In genomic region chr5:117341896-117342295, GRCm38 (mm10) we compare ENCODE assay signal across 25 mouse cellular contexts.
"Had no signal": no experiment of that assay in that cellular context is flagged by ENCODE, and none has a peak within 500 bp of the region (broad histone marks: within the 10 kb centered on the region; RNA-seq: fewer than 3 reads in every experiment).

No protein-coding gene starts in this region.

- H3K9me3 ChIP-seq: heart, embryonic 10.5 days; intestine, embryonic 15.5 days; kidney, embryonic 15.5 days; limb, embryonic 13.5 days; limb, embryonic 15.5 days had no signal

- H3K27me3 ChIP-seq: heart, embryonic 12.5 days; intestine, embryonic 15.5 days; kidney, embryonic 15.5 days; limb, embryonic 13.5 days; limb, embryonic 15.5 days; liver, embryonic 12.5 days had no signal

- H3K4me2 ChIP-seq: heart, embryonic 12.5 days; hindbrain, embryonic 14.5 days; intestine, embryonic 15.5 days; kidney, embryonic 15.5 days; limb, embryonic 13.5 days; limb, embryonic 15.5 days; liver, embryonic 12.5 days had no signal

- H3K36me3 ChIP-seq: liver, embryonic 12.5 days had no signal

- H3K9ac ChIP-seq: heart, embryonic 12.5 days; hindbrain, embryonic 14.5 days; intestine, embryonic 15.5 days; kidney, embryonic 15.5 days; limb, embryonic 13.5 days; liver, embryonic 12.5 days; liver, embryonic 14.5 days had no signal

- H3K4me3 ChIP-seq: heart, embryonic 10.5 days; heart, embryonic 12.5 days; intestine, embryonic 15.5 days; kidney, embryonic 15.5 days; limb, embryonic 13.5 days; limb, embryonic 15.5 days; liver, embryonic 12.5 days had no signal

- H3K4me1 ChIP-seq: heart, embryonic 10.5 days; heart, embryonic 12.5 days; intestine, embryonic 15.5 days; limb, embryonic 13.5 days; limb, embryonic 15.5 days had no signal

- H3K27ac ChIP-seq: heart, embryonic 10.5 days; hindbrain, embryonic 14.5 days; intestine, embryonic 15.5 days; kidney, embryonic 15.5 days; kidney, postnatal 0 days; limb, embryonic 13.5 days; limb, embryonic 15.5 days; liver, embryonic 12.5 days; liver, embryonic 14.5 days had no signal

- ATAC-seq: hindbrain, embryonic 16.5 days; inflammation-experienced regulatory T-cells, adult 6 months; intestine, embryonic 15.5 days; intestine, postnatal 0 days; liver, embryonic 12.5 days had no signal

- DNase-seq: gastrocnemius, postnatal 14 days; gastrocnemius, postnatal 36 days; heart, adult 11 months; heart, postnatal 10 days; heart, postnatal 36 days; kidney, adult 18-20 months; kidney, adult 8-10 months; kidney, postnatal 14 days; kidney, postnatal 36 days; layer of hippocampus, adult 9-11 months; layer of hippocampus, postnatal 36 days; left cerebral cortex, postnatal 4 days had no signal
